Mouse (Mus musculus) brain, adult 2 months (tissue): ENCODE measurements around the gene Aim2.
"Not testable (repeated sequence)": the region's sequence is repeated elsewhere in the genome, so short reads cannot be mapped to it uniquely, and the experiment has no call there.

Experiments
- DNase-seq: peaks from one replicate; pipeline ENCODE4 v3.0.0; 2011; ENCODE audit warnings: low read depth, low spot score

The Aim2 gene

GRCm38 (mm10) chr1:173350372-173350957, at the start of gene Aim2:
Aim2 (plus strand) TSS chr1:173350879.
- DNase-seq = no peak

DNA sequence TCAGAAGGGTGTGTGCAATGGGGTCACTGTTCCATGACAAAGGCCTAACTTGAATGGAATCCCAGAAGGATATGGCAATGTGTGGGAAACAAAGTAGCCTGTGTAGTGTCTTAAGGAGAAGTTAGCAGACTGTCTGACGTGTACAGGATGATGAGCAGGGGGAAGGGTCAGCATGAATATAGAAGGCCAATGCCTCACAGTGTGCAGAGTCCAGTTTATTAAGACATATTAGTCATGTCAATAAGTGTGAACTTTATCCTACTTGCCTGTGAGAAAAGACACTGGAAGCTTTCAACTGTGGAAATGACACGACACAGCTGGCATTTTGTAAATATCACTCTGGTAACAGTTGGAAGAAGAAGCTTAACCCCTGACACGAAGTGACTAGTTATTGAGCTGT, 47.9 kb upstream of the Aim2 start:
- not testable (repeated sequence) for DNase-seq

DNA sequence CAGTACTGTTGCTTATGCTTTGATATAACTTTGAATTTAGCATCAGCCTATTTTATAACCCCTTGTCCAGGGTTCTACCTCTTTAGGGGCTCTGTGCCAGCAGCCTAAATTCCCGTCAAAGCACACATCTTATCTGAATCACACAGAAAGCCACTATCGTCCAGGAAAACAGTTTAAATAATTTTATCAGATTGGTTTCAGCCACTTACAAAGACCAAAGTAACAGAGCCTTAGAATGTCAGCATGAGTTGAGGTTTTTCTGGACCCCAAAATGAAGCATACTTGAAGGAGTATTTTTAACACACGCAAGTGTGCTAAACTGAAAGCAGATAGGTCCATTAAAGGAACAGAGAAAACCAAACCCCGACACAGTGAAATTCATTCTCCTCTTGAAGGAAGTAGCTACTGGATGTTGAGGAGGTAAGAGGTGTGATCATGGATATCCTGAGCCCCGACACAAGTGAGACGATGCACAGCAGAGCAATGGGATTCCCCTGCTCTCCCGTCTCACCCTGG, 37.1 kb upstream of the Aim2 start:
- DNase-seq = not testable (repeated sequence)

GRCm38 (mm10) chr1:173315725-173316124, 35.0 kb upstream of the Aim2 start:
- no peak for DNase-seq

DNA sequence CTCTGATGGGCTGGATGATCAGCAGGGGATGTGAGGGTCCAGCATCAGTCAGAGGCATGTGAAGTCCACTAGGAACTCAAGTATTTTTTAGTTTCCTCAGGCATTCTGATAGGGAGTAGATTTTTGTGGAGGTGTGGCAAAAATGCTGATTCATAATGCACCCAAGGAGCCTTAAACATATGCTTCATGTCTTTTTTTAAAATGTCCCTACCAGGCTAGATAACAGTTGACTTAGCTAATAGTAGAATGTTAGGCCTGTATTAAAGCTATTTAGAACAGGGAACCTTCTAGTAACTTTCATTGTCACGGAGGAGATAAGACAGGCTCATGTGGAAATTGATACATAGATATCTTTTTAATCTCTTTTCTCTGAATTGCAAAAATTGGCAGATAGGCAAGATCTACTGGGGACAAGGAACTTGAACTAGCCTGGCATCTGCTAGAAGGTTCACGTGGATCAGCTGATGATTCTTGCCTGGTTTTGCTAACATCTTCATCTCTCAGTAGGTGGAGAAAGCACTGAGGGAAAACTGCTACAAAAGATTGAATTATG, 32.7 kb upstream of the Aim2 start:
- no peak for DNase-seq

- no peak for DNase-seq
Measured at GRCm38 (mm10) chr1:173321593-173322248, 29.0 kb upstream of the Aim2 start.

GRCm38 (mm10) chr1:173322249-173322627, 28.4 kb upstream of the Aim2 start:
- peak; percentile 73 for DNase-seq

DNA sequence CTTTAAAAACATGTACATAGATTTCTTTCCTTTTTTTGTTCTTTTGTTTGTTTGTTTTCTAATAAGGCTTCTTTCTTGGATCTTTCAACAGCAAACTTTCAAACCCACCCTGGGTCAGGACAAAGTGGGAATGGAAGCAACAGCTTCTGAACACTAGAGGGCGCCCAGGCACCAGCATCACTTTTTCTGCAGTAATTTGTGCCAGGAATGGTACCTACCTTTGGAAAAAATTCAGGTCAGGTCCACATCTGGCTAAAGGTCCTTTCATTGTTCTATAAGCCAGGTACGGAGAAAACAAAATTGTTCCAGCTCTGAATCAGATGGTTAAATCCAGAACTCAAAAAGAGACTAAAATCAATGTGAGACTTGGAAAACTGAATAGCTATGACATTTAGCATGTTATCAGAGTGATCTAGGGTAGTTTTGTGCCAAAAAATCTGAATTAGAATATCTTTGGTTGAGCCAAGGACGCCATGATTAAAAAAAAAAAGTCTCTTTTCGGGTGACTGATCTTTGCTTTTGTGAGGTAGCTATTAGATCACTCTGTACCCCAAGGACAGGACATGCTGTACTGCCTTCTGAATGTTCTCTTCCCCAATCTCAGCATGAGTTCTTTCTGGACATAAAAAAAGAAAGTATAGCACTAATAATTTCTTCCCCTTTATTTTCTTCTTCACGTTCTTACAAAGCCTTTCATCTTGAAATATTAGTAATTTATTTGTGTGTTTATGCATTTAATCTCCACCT, 26.7 kb upstream of the Aim2 start:
- DNase-seq = peak; percentile 61

- DNase-seq = no peak
Measured at GRCm38 (mm10) chr1:173324961-173325360, 25.7 kb upstream of the Aim2 start.

DNA sequence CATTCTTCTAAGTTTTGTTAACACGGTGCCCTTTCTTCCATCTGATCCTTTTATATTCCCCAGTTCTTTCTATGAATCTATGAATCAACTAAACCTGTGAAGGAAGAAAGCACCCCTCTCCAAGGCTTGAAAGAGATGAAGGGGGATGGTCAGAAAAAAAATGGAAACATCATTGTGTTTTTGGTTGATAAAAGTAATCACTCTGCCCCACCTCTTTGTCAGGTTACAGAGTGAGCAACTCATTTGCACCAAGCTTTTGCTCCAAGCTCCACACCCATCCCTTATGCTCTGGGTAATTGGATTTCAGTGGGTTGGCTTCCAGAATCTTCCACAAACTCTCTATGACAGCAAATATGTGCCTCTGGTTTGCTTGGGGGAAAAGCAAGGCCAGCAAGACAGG, 25.3 kb upstream of the Aim2 start:
- no peak for DNase-seq

- no peak for DNase-seq
Measured at GRCm38 (mm10) chr1:173326552-173326951, 24.1 kb upstream of the Aim2 start.

- DNase-seq = no peak
Measured at GRCm38 (mm10) chr1:173328446-173328845, 22.2 kb upstream of the Aim2 start.

- no peak for DNase-seq
Measured at GRCm38 (mm10) chr1:173329185-173329584, 21.5 kb upstream of the Aim2 start.

GRCm38 (mm10) chr1:173329743-173330142, 20.9 kb upstream of the Aim2 start:
- peak; percentile 49 for DNase-seq

- DNase-seq = no peak
Measured at GRCm38 (mm10) chr1:173332418-173332817, 18.3 kb upstream of the Aim2 start.

DNA sequence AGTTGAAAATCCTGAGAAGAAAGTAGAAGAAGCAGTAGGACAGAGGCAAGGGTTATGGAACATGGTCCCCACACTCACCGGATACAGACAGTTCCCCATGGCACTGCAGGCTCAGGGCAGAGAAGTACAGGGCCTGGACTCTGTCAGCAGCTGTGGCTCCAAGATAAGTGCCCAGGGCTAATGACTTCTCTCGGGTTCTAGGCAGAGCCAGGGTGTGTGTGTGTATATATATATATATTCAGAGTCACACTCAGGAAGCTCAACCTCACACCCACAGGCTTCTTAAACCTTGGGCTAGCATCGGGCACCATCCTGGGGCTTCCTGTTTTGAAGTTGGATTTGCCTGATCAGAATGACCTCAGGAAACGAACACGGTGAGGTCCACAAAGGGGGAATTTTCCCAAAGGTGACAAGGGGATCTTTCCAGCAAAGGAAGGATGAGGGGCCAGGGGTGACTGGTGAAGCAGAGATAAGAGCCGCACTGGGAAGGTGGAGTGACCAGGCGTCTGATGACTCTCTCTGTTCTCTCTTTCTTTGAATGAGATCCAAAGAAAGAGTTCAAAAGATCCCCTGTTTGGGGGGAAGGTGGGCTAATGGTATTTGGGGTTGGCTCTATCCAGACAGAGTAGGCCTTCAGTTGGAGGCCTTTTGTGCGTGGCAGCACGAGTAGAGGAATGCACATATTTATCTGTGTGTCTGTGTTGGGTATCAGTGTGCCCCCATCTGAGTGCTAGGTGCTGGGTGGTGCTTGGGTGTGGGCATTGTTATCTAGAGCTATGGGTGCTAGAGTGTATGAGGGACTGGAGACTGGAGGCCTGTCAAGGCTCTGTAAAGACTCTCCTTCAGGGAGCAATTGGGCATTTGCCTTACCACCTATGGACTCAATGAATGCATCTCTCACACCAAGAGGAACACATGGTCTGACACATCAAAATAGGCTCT, 17.1 kb upstream of the Aim2 start, which contains the start of gene Ackr1:
Gene Ackr1, minus strand, starts transcription at position 439 of the 942 bp plus-strand sequence.
- DNase-seq = no peak

GRCm38 (mm10) chr1:173335903-173336302, 14.8 kb upstream of the Aim2 start:
- DNase-seq = peak; percentile 59

DNA sequence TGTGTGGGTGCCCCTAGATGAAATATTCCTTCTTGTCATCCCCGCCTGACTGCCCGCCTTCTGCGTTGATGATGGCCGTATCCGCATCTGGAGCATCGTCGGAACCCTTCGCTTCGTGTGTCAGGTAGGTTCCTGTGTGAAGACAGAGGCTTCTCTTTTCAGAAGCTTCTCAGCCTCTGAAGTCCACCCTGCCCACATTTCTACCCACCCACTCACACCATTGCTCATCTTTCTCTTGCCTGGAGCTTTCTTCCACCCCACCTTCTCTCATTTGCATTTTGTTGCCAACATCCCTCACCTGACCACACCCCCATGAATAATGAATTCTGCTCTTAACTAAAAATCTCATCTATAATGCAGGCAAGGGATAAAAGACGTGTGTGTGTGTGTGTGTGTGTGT, 13.7 kb upstream of the Aim2 start:
- peak; percentile 80 for DNase-seq

GRCm38 (mm10) chr1:173339543-173339942, 11.1 kb upstream of the Aim2 start:
- peak; percentile 91 for DNase-seq

- DNase-seq = no peak
Measured at GRCm38 (mm10) chr1:173342425-173342824, 8.3 kb upstream of the Aim2 start.

DNA sequence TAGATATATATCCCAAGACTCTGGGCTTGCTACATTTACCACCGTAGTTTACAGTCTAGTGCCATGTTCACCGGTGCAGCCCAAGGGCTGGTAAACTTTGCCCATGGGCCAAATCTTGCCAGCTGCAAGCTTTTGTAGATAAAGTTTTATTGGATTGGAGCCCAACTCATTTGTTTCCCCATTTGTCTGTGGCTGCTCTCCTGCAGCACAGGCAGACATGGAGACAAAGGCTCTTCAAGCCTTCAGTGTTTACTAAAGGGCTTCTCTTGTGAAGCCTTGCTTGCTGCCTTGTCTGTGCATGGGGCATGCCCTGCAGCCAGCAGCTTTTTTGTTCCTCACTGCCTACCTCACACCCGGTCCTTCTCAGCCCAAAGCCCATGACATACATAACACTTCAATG, 6.7 kb upstream of the Aim2 start:
- no peak for DNase-seq
